Mouse (Mus musculus) intestine, embryonic 15.5 days (tissue): ENCODE measurements around the gene 4930579F01Rik. TPM values are rescaled to one million over a fixed set of nuclear protein-coding genes. Genes with fewer than 3 reads are reported as not detected.

Experiments
- ATAC-seq: fragments of 200-750 bp; cut with Nextera tagmentation; 2 replicates; pipeline ENCODE4 v1.8.0; 2017; ENCODE audit warnings: moderate TSS enrichment, moderate library complexity
- H3K27ac ChIP-seq: fragments of 300-500 bp; sonication (generic); 2 replicates; pipeline ENCODE4 v1.5.1; 2015; ENCODE audit warnings: mild to moderate bottlenecking, inconsistent platforms
- H3K27me3 ChIP-seq: fragments of 300-500 bp; sonication (generic); replicated peaks from 2 replicates; pipeline ENCODE4 v1.6.1; 2015; ENCODE audit warnings: inconsistent platforms
- H3K36me3 ChIP-seq: fragments of 300-500 bp; sonication (generic); 2 replicates; pipeline ENCODE4 v1.6.1; 2015; ENCODE audit warnings: inconsistent platforms
- H3K4me1 ChIP-seq: fragments of 300-500 bp; sonication (generic); replicated peaks from 2 replicates; pipeline ENCODE4 v1.6.1; 2015; ENCODE audit warnings: inconsistent platforms
- H3K4me2 ChIP-seq: fragments of 300-500 bp; sonication (generic); replicated peaks from 2 replicates; pipeline ENCODE4 v1.6.1; 2015; ENCODE audit warnings: mild to moderate bottlenecking, inconsistent platforms
- H3K4me3 ChIP-seq: fragments of 300-500 bp; sonication (generic); replicated peaks from 2 replicates; pipeline ENCODE4 v1.5.1; 2015; ENCODE audit warnings: inconsistent platforms
- H3K9ac ChIP-seq: fragments of 300-500 bp; sonication (generic); 2 replicates; pipeline ENCODE4 v1.6.1; 2015; ENCODE audit warnings: inconsistent platforms
- H3K9me3 ChIP-seq: fragments of 300-500 bp; sonication (generic); 2 replicates; pipeline ENCODE4 v1.6.1; 2016; ENCODE audit warnings: inconsistent platforms
- WGBS: fragments of 180-500 bp; shearing (Covaris S2); methylation state at CpG from one replicate; pipeline ENCODE4 v1.1.7; 2015; 5-methylcytosine and 5-hydroxymethylcytosine counted together
- polyA plus RNA-seq: library from polyadenylated mRNA; unstranded; fragments of >200 nt; fragmentation: Nextera tagmentation; extraction: Ambion mirVana; gene quantifications from 2 replicates; pipeline ENCODE4 v1.2.1, GENCODE M21; 2015

Gene 4930579F01Rik
- polyA plus RNA-seq, 1 experiment from 2014 or later = 0.20 TPM

DNA sequence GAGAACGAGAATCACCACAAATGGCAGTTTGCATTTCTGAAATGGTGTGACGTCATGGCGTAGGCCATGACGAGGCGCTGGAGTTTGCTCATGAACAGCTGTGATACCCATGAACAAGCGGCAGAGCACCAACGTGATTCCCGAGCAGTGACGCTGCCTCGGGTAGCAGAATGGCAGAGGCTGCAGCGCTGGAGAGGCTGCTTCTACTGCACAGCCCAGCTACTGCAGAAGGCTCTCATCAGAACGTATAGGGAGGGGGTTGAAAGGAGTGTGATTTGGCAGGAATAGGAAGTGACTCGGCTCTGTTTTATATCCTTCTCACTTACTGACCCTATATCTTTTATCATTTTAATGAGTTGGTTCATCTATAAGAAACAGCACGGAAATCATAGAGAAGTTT, 74.8 kb downstream of the 4930579F01Rik start:
- Histone ChIP-seq H3K4me1 (0 out of 2 replicates have a peak, but pooled peaks cover 3% of the 10 kb centered on the region), H3K27me3 (no peaks in the 10 kb centered on the region), H3K9me3 (no peaks in the 10 kb centered on the region), H3K9ac (no peak overlapping the region), H3K4me2 (no peak overlapping the region), H3K27ac (no peak overlapping the region), H3K36me3 (no peaks in the 10 kb centered on the region), H3K4me3 (no peak overlapping the region)
- no peak for ATAC-seq
- 74% methylated on average over 14 of the region's 14 CpGs for WGBS

DNA sequence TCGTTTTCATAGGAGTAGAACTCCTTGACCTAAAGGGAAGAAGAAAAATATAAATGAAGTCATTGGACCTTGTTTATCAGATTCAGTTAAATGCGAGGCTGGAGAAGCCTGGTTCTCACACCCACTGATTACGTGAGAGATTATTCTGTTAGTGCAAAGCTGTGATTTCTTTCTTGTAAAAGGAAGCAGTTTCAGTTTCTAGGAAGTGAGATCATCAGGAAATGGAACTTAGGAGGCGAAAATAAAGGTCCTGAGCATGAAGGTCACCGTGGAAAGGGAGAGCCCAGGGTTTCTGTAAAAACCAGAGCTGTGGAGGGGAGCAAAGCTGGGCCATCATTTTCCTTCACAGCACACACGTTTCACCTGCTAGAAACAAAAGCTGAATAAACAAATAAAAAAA, 75.2 kb downstream of the 4930579F01Rik start:
- H3K36me3 ChIP-seq = no peaks in the 10 kb centered on the region
- ATAC-seq = no peak
- WGBS = 70% methylated on average over 6 of the region's 6 CpGs
- no peak overlapping the region for H3K27ac ChIP-seq
- no peaks in the 10 kb centered on the region for H3K9me3 ChIP-seq
- no peak overlapping the region for H3K9ac ChIP-seq
- H3K4me2 ChIP-seq = no peak overlapping the region
- no peak overlapping the region for H3K4me3 ChIP-seq
- H3K27me3 ChIP-seq = no peaks in the 10 kb centered on the region
- H3K4me1 ChIP-seq = 0 out of 2 replicates have a peak, but pooled peaks cover 3% of the 10 kb centered on the region

DNA sequence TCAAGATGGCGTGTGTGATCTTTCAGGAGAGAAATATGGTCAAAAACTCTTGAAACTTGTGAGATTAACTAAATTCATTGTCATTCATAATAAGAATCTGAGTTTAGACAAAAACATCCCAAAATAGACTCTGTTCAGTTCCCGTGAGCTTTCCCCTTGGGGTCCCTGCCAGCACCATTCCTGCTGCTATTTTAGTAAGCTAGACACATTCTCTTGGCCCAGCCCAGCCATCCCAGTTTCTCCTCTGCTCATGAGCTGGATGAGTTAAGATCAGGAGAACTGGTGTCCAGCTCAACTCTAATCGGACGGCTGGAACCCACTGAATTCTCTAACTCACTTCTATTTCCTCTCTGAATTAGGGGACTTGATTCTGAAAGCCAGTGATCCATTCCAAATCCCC, 76.8 kb downstream of the 4930579F01Rik start:
- no peak overlapping the region for H3K27ac ChIP-seq
- no peaks in the 10 kb centered on the region for H3K36me3 ChIP-seq
- no peak for ATAC-seq
- no peaks in the 10 kb centered on the region for H3K27me3 ChIP-seq
- 80% methylated on average over 4 of the region's 4 CpGs for WGBS
- 0 out of 2 replicates have a peak, but pooled peaks cover 3% of the 10 kb centered on the region for H3K4me1 ChIP-seq
- H3K4me2 ChIP-seq = no peak overlapping the region
- H3K4me3 ChIP-seq = no peak overlapping the region
- no peaks in the 10 kb centered on the region for H3K9me3 ChIP-seq
- no peak overlapping the region for H3K9ac ChIP-seq

DNA sequence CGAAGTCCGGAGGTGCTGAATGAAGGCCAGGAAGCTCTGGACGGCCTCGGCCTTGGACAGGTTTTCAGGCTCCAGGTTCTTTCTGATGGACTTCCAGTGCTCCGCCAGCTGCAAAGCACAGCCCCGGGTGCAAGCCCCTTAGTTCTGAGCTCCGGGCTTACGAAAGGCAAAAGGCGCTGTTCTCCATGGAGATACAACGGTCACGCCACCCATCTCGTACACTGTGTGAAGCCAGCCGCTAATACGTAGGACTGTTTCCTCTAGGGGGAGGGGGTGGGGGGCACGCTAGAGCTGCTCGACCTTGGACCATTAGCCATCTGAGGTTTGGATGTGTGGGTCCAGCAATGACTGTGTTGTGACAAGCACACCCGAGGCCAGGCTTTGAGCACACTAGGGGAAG, 79.5 kb downstream of the 4930579F01Rik start:
- H3K36me3 ChIP-seq = no peaks in the 10 kb centered on the region
- no peaks in the 10 kb centered on the region for H3K4me1 ChIP-seq
- WGBS = 88% methylated on average over 17 of the region's 17 CpGs
- ATAC-seq = no peak
- H3K27me3 ChIP-seq = no peaks in the 10 kb centered on the region
- no peak overlapping the region for H3K4me2 ChIP-seq
- H3K9me3 ChIP-seq = no peaks in the 10 kb centered on the region
- no peak overlapping the region for H3K27ac ChIP-seq
- no peak overlapping the region for H3K9ac ChIP-seq
- H3K4me3 ChIP-seq = no peak overlapping the region

Other genes starting within 250 kb of the 4930579F01Rik start
- gene Dapp1, start 212.3 kb downstream of the 4930579F01Rik start, polyA plus RNA-seq = 23.2 and 23.7 TPM in 2 replicates
- gene 1110002E22Rik, start 128.8 kb downstream of the 4930579F01Rik start, polyA plus RNA-seq = 0.14 and 0.18 TPM in 2 replicates
- gene Gm5105, start 126.4 kb downstream of the 4930579F01Rik start, polyA plus RNA-seq = 0.24 and 0.31 TPM in 2 replicates
- gene Trmt10a, start 50.4 kb downstream of the 4930579F01Rik start, polyA plus RNA-seq = 8.8 and 12.9 TPM in 2 replicates
- gene Mttp, start 48.9 kb downstream of the 4930579F01Rik start, polyA plus RNA-seq = 228 and 249 TPM in 2 replicates
- gene Adh7, start 23.9 kb upstream of the 4930579F01Rik start, polyA plus RNA-seq = 0.21 and 0.30 TPM in 2 replicates
- gene Adh1, start 67.2 kb upstream of the 4930579F01Rik start, polyA plus RNA-seq = 396 and 436 TPM in 2 replicates
- gene Adh6a, start 119.5 kb upstream of the 4930579F01Rik start, polyA plus RNA-seq = 1.7 and 2.3 TPM in 2 replicates
- gene Adh6b, start 147.9 kb upstream of the 4930579F01Rik start, polyA plus RNA-seq = 0.16 and 0.19 TPM in 2 replicates
- gene Adh4, start 221.6 kb upstream of the 4930579F01Rik start, polyA plus RNA-seq = 0.13 and 0.31 TPM in 2 replicates
- gene Adh5, start 249.3 kb upstream of the 4930579F01Rik start, polyA plus RNA-seq = 215 and 222 TPM in 2 replicates